Mouse (Mus musculus): ENCODE data around the gene Rpap3. TPM values are rescaled to one million over a fixed set of nuclear protein-coding genes. Genes with fewer than 3 reads are reported as not detected.
A peak's percentile ranks its signal among the peaks of the same experiment; 100 is the strongest.

Gene Rpap3
- total RNA-seq, 2 experiments from 2014 or later, result 26.6 to 28.4 TPM

DNA sequence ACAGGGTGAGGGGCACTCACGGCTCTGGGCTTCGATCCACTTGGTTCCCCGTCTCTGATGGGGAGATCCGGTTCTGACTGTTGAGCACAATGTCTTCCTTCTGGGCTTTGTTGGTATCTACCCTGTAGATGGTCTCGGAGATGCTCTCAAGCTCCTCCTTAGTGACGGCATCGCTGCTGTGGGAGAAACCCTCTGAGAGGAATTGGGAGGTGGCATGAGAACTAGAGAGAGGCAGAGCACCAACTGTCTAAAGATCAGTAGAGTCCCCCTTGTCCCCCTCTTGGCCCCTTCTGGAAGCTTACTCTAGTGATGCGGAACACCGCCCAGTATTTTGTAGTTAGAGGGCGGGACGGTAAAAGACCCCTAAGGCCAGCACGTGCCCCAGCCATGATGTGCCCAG lies 13.9 kb upstream of the Rpap3 start:
- Histone ChIP-seq H3K27ac (no peak overlapping the region; the same call in 1 of the 2 replicates), H3K4me3 (no peak overlapping the region)
- intact Hi-C loops (cut with DNase I), result loop anchor here (2.0 kb wide), 2 partner anchors 57 to 129 kb away; no protein-coding TSS in a partner anchor
- DNase-seq (ENCODE audit: extremely low spot score in 1 of 2, low spot score in 2 of 2), result no peak
- no peak for TF ChIP-seq CTCF (IDR thresholded peaks at IDR 0.05)

- intact Hi-C loops (cut with DNase I), result loop anchor here (1.0 to 2.0 kb wide), 4 partner anchors 58 to 234 kb away; no protein-coding TSS in a partner anchor
- no peak for TF ChIP-seq CTCF (IDR thresholded peaks at IDR 0.05)
- DNase-seq (ENCODE audit: extremely low spot score in 1 of 2, low spot score in 2 of 2), result no peak
- Histone ChIP-seq H3K27ac (no peak overlapping the region), H3K4me3 (no peak overlapping the region)
Measured at GRCm38 (mm10) chr15:97718535-97719155, 13.0 kb upstream of the Rpap3 start.

- H3K27ac ChIP-seq, result no peak overlapping the region
- DNase-seq (ENCODE audit: extremely low spot score in 1 of 2, low spot score in 2 of 2), result peak; percentile 51 to 65
- intact Hi-C loops (cut with DNase I), result loop anchor here (1.0 to 2.0 kb wide), 4 partner anchors 59 to 234 kb away; no protein-coding TSS in a partner anchor
- no peak overlapping the region for H3K4me3 ChIP-seq
- peak; percentile 79 for TF ChIP-seq CTCF (IDR thresholded peaks at IDR 0.05)
Measured at GRCm38 (mm10) chr15:97717861-97718534, 12.4 kb upstream of the Rpap3 start.

DNA sequence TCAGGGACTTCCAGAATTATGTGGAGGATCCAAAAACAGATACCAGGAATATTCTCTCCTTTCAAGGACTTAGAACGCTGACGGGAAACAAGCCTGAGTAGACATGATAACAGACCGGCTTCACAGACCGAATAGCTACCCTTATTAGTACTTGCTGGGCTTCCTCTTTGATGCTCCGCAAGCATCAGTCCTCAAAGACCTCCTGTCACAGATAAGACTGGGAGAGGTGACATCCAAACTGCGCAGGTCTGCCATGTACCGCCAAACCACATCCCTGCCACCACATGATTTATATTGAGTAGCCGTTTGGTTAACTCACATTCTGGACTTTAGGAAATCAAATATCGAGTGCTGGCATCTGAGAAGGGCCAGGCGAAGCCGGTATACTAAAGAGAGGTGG lies 11.2 kb upstream of the Rpap3 start:
- Histone ChIP-seq H3K4me3 (no peak overlapping the region), H3K27ac (no peak overlapping the region)
- intact Hi-C loops (cut with DNase I), result no loop called here
- no peak for TF ChIP-seq CTCF (IDR thresholded peaks at IDR 0.05)
- no peak for DNase-seq (ENCODE audit: extremely low spot score in 1 of 2, low spot score in 2 of 2)

DNA sequence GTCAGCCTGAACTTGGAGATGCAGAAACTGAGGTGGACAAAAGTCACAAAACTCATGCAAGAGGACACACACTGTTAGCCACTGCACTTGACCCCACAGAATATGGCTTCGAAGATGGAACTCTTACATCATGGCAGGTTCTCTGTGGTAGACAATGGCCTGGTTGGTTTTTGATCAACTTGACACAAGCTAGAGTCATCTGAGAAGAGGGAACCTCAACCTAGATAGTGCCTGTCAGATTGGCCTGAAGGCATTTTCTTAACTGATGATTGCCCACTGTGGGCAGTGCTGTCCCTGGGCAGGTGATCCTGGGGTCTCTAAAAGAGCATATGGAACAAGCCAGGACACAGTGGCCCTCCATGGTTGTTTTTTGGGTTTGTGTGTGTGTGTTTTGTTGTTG lies 10.1 kb upstream of the Rpap3 start:
- DNase-seq (ENCODE audit: extremely low spot score in 1 of 2, low spot score in 2 of 2), result no peak
- TF ChIP-seq CTCF (IDR thresholded peaks at IDR 0.05), result no peak
- intact Hi-C loops (cut with DNase I), result no loop called here
- H3K27ac ChIP-seq, result no peak overlapping the region
- H3K4me3 ChIP-seq, result no peak overlapping the region

DNA sequence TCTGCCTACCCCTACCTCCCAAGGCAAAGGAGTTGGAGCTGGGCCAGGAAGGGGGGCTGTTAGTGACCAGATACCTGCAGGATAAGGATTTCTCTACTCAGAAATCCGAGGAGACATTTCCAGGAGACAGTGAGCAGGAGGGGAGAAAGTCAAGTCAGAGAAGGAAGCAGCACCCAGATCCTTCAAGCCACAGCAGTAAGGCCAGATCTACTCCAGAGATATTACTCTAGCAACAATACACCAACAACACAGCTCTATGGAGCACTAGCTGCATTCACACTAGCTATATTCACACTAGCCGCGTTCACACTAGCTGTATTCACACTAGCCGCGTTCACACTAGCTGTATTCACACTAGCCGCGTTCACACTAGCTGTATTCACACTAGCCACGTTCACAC lies 9.5 kb upstream of the Rpap3 start:
- no peak for TF ChIP-seq CTCF (IDR thresholded peaks at IDR 0.05)
- intact Hi-C loops (cut with DNase I), result no loop called here
- H3K27ac ChIP-seq, result no peak overlapping the region

GRCm38 (mm10) chr15:97712546-97712945 lies 6.9 kb upstream of the Rpap3 start:
- TF ChIP-seq CTCF (IDR thresholded peaks at IDR 0.05), result no peak
- Histone ChIP-seq H3K27ac (no peak overlapping the region), H3K4me3 (no peak overlapping the region)
- no peak for DNase-seq (ENCODE audit: extremely low spot score in 1 of 2, low spot score in 2 of 2)
- intact Hi-C loops (cut with DNase I), result no loop called here

More for the DNA sequence above, 9.5 kb upstream of the Rpap3 start:
- no peak for DNase-seq (ENCODE audit: extremely low spot score in 1 of 2, low spot score in 2 of 2)
- no peak overlapping the region for H3K4me3 ChIP-seq

DNA sequence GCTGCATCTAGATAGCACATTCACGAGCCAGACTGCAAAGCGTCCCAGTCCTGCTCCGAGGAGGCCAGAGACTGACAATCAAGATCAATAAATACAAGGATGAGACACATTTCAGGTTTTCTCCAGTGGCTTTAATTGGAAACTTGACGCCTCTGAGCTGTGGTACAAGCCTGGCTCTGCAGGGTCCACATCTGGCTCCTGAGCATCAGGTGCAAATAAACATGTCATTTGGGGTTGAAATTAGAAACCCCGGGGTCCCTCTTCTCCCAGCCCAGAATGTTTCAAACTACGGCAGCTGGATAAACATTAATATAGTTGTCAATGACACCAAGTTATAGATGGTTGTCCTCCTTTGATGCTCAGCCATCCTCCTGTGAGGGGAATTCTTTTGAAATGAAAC lies 5.3 kb upstream of the Rpap3 start:
- no peak overlapping the region for H3K27ac ChIP-seq
- intact Hi-C loops (cut with DNase I), result no loop called here
- no peak for TF ChIP-seq CTCF (IDR thresholded peaks at IDR 0.05)
- DNase-seq (ENCODE audit: extremely low spot score in 1 of 2, low spot score in 2 of 2), result no peak
- H3K4me3 ChIP-seq, result no peak overlapping the region

GRCm38 (mm10) chr15:97696616-97697015 lies 9.0 kb downstream of the Rpap3 start:
- no peak overlapping the region for H3K4me3 ChIP-seq
- TF ChIP-seq CTCF (IDR thresholded peaks at IDR 0.05), result no peak
- DNase-seq (ENCODE audit: extremely low spot score in 1 of 2, low spot score in 2 of 2), result no peak
- H3K27ac ChIP-seq, result no peak overlapping the region
- intact Hi-C loops (cut with DNase I), result no loop called here

DNA sequence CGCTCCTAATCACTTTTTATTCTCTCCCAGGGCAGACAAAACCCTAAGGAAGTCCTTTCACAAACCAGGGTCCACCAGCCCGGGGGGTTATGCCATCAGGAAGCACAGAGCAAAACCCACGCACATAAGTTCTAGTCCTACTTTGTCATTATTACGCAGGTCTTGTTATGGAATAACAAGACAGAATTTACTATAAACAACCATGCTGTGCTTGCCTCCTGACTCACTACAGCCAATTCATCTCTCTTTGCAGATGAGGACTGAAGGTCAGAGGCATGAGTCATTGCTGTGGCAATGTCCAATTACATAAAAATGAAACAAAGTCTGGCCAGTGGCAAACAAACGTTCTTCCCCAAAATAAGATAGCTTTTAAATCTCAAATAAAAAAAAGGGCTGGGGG lies 12.2 kb downstream of the Rpap3 start:
- H3K4me3 ChIP-seq, result no peak overlapping the region
- TF ChIP-seq CTCF (IDR thresholded peaks at IDR 0.05), result no peak

DNA sequence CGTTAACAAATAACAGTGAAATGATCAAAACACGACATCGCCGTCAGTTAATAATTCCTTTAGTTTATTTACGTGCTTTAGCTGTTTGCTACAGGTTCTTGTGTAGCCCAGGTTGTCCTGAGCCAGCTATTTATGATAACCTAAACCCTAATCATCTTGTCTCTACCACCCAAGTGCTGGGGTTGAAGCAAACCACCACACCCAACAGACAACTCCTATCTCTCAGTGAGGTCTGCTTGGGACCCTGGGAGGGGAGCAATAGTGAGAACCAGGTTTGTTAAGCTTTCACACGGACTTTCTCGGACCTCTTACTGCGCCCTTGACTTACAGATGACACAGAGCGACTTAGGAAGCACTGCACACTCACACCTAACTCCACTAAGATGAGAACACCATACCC lies 21.5 kb downstream of the Rpap3 start:
- DNase-seq (ENCODE audit: extremely low spot score in 1 of 2, low spot score in 2 of 2), result no peak
- TF ChIP-seq CTCF (IDR thresholded peaks at IDR 0.05), result no peak
- intact Hi-C loops (cut with DNase I), result no loop called here

More for the DNA sequence above, 12.2 kb downstream of the Rpap3 start:
- no peak overlapping the region for H3K27ac ChIP-seq
- DNase-seq (ENCODE audit: extremely low spot score in 1 of 2, low spot score in 2 of 2), result no peak
- intact Hi-C loops (cut with DNase I), result no loop called here

GRCm38 (mm10) chr15:97682053-97682452 lies 23.6 kb downstream of the Rpap3 start:
- intact Hi-C loops (cut with DNase I), result no loop called here
- no peak overlapping the region for H3K4me3 ChIP-seq
- TF ChIP-seq CTCF (IDR thresholded peaks at IDR 0.05), result no peak
- H3K27ac ChIP-seq, result no peak overlapping the region
- no peak for DNase-seq (ENCODE audit: extremely low spot score in 1 of 2, low spot score in 2 of 2)

More for the DNA sequence above, 21.5 kb downstream of the Rpap3 start:
- Histone ChIP-seq H3K27ac (no peak overlapping the region), H3K4me3 (no peak overlapping the region)

All from left cerebral cortex, adult 2 months (tissue).